Mouse (Mus musculus): ENCODE results near the gene Mamstr. TPM values are rescaled to one million over a fixed set of nuclear protein-coding genes. Genes with fewer than 3 reads are reported as not detected.

The Mamstr gene
- polyA plus RNA-seq (2014; fragmentation: Nextera tagmentation; extraction: Ambion mirVana) = 2.9 and 5.6 TPM in 2 replicates

- 21% methylated on average over 19 of the region's 19 CpGs for WGBS
- Histone ChIP-seq H3K4me3 (ENCODE audit: low read depth, low read length) (no peak within 1 kb of the TSS), H3K4me2 (ENCODE audit: low read depth) (no peak within 1 kb of the TSS), H3K4me1 (ENCODE audit: control insufficient read depth, insufficient read depth, low read length) (peaks cover 14% of the 10 kb centered on the region), H3K9ac (ENCODE audit: low read length) (no peak within 1 kb of the TSS), H3K36me3 (ENCODE audit: control insufficient read depth, insufficient read depth, low read length) (peaks cover 2% of the 10 kb centered on the region; the same call in 1 of the 2 replicates), H3K27me3 (ENCODE audit: control insufficient read depth, insufficient read depth, low read length) (no peaks in the 10 kb centered on the region), H3K27ac (ENCODE audit: low read depth, low read length) (0 out of 2 replicates have a peak within 1 kb of the TSS, but pooled peaks have one; percentile 17), H3K9me3 (ENCODE audit: control insufficient read depth, low read length) (no peaks in the 10 kb centered on the region)
- ATAC-seq (ENCODE audit: insufficient read depth, low FRiP score, low TSS enrichment) = no peak
- peak; percentile 40 for DNase-seq (ENCODE audit: low spot score)
Observed at GRCm38 (mm10) chr7:45639561-45640027, at the start of gene Mamstr. Mamstr (plus strand) TSS chr7:45639977.

- WGBS = 70% methylated on average over 3 of the region's 3 CpGs
- Histone ChIP-seq H3K27me3 (ENCODE audit: control insufficient read depth, insufficient read depth, low read length) (no peaks in the 10 kb centered on the region), H3K27ac (ENCODE audit: low read depth, low read length) (no peak overlapping the region), H3K4me2 (ENCODE audit: low read depth) (no peak overlapping the region), H3K4me1 (ENCODE audit: control insufficient read depth, insufficient read depth, low read length) (no peaks in the 10 kb centered on the region), H3K36me3 (ENCODE audit: control insufficient read depth, insufficient read depth, low read length) (no peaks in the 10 kb centered on the region), H3K9me3 (ENCODE audit: control insufficient read depth, low read length) (no peaks in the 10 kb centered on the region), H3K4me3 (ENCODE audit: low read depth, low read length) (no peak overlapping the region), H3K9ac (ENCODE audit: low read length) (no peak overlapping the region)
- no peak for ATAC-seq (ENCODE audit: insufficient read depth, low FRiP score, low TSS enrichment)
- no peak for DNase-seq (ENCODE audit: low spot score)
Observed at GRCm38 (mm10) chr7:45590874-45591273, 48.9 kb upstream of the Mamstr start.

GRCm38 (mm10) chr7:45591880-45592279 lies 47.9 kb upstream of the Mamstr start:
- no peak overlapping the region for H3K27ac ChIP-seq (ENCODE audit: low read depth, low read length)
- WGBS = 80% methylated on average over 7 of the region's 7 CpGs
- no peak for DNase-seq (ENCODE audit: low spot score)
- no peak overlapping the region for H3K4me2 ChIP-seq (ENCODE audit: low read depth)
- H3K27me3 ChIP-seq (ENCODE audit: control insufficient read depth, insufficient read depth, low read length) = no peaks in the 10 kb centered on the region
- H3K4me3 ChIP-seq (ENCODE audit: low read depth, low read length) = no peak overlapping the region
- H3K9me3 ChIP-seq (ENCODE audit: control insufficient read depth, low read length) = no peaks in the 10 kb centered on the region
- ATAC-seq (ENCODE audit: insufficient read depth, low FRiP score, low TSS enrichment) = no peak
- no peaks in the 10 kb centered on the region for H3K36me3 ChIP-seq (ENCODE audit: control insufficient read depth, insufficient read depth, low read length)
- no peaks in the 10 kb centered on the region for H3K4me1 ChIP-seq (ENCODE audit: control insufficient read depth, insufficient read depth, low read length)
- H3K9ac ChIP-seq (ENCODE audit: low read length) = no peak overlapping the region

GRCm38 (mm10) chr7:45593118-45593815 lies 46.5 kb upstream of the Mamstr start:
- ATAC-seq (ENCODE audit: insufficient read depth, low FRiP score, low TSS enrichment) (no peak), DNase-seq (ENCODE audit: low spot score) (peak; percentile 71)
- H3K4me2 ChIP-seq (ENCODE audit: low read depth) = no peak overlapping the region
- H3K27me3 ChIP-seq (ENCODE audit: control insufficient read depth, insufficient read depth, low read length) = no peaks in the 10 kb centered on the region
- no peak overlapping the region for H3K4me3 ChIP-seq (ENCODE audit: low read depth, low read length)
- H3K36me3 ChIP-seq (ENCODE audit: control insufficient read depth, insufficient read depth, low read length) = no peaks in the 10 kb centered on the region
- H3K4me1 ChIP-seq (ENCODE audit: control insufficient read depth, insufficient read depth, low read length) = no peaks in the 10 kb centered on the region
- 27% methylated on average over 10 of the region's 10 CpGs for WGBS
- no peak overlapping the region for H3K9ac ChIP-seq (ENCODE audit: low read length)
- H3K27ac ChIP-seq (ENCODE audit: low read depth, low read length) = no peak overlapping the region
- H3K9me3 ChIP-seq (ENCODE audit: control insufficient read depth, low read length) = no peaks in the 10 kb centered on the region

- Histone ChIP-seq H3K36me3 (ENCODE audit: control insufficient read depth, insufficient read depth, low read length) (no peaks in the 10 kb centered on the region), H3K9me3 (ENCODE audit: control insufficient read depth, low read length) (no peaks in the 10 kb centered on the region), H3K27me3 (ENCODE audit: control insufficient read depth, insufficient read depth, low read length) (no peaks in the 10 kb centered on the region), H3K4me2 (ENCODE audit: low read depth) (no peak overlapping the region), H3K27ac (ENCODE audit: low read depth, low read length) (no peak overlapping the region), H3K4me3 (ENCODE audit: low read depth, low read length) (no peak overlapping the region), H3K4me1 (ENCODE audit: control insufficient read depth, insufficient read depth, low read length) (no peaks in the 10 kb centered on the region), H3K9ac (ENCODE audit: low read length) (no peak overlapping the region)
- 94% methylated on average over 4 of the region's 4 CpGs for WGBS
- DNase-seq (ENCODE audit: low spot score) (no peak), ATAC-seq (ENCODE audit: insufficient read depth, low FRiP score, low TSS enrichment) (no peak)
Observed at GRCm38 (mm10) chr7:45595176-45595575, 44.6 kb upstream of the Mamstr start.

- Histone ChIP-seq H3K4me3 (ENCODE audit: low read depth, low read length) (no peak overlapping the region), H3K27ac (ENCODE audit: low read depth, low read length) (no peak overlapping the region), H3K36me3 (ENCODE audit: control insufficient read depth, insufficient read depth, low read length) (no peaks in the 10 kb centered on the region), H3K27me3 (ENCODE audit: control insufficient read depth, insufficient read depth, low read length) (no peaks in the 10 kb centered on the region), H3K9me3 (ENCODE audit: control insufficient read depth, low read length) (no peaks in the 10 kb centered on the region), H3K4me2 (ENCODE audit: low read depth) (no peak overlapping the region), H3K4me1 (ENCODE audit: control insufficient read depth, insufficient read depth, low read length) (no peaks in the 10 kb centered on the region), H3K9ac (ENCODE audit: low read length) (no peak overlapping the region)
- no peak for ATAC-seq (ENCODE audit: insufficient read depth, low FRiP score, low TSS enrichment)
- 88% methylated on average over 1 of the region's 1 CpGs for WGBS
- no peak for DNase-seq (ENCODE audit: low spot score)
Observed at GRCm38 (mm10) chr7:45596107-45596506, 43.7 kb upstream of the Mamstr start.

GRCm38 (mm10) chr7:45597013-45597412 lies 42.8 kb upstream of the Mamstr start:
- Histone ChIP-seq H3K9ac (ENCODE audit: low read length) (no peak overlapping the region), H3K4me3 (ENCODE audit: low read depth, low read length) (no peak overlapping the region), H3K9me3 (ENCODE audit: control insufficient read depth, low read length) (no peaks in the 10 kb centered on the region), H3K4me1 (ENCODE audit: control insufficient read depth, insufficient read depth, low read length) (no peaks in the 10 kb centered on the region), H3K27ac (ENCODE audit: low read depth, low read length) (no peak overlapping the region), H3K4me2 (ENCODE audit: low read depth) (no peak overlapping the region), H3K27me3 (ENCODE audit: control insufficient read depth, insufficient read depth, low read length) (no peaks in the 10 kb centered on the region), H3K36me3 (ENCODE audit: control insufficient read depth, insufficient read depth, low read length) (no peaks in the 10 kb centered on the region)
- no peak for ATAC-seq (ENCODE audit: insufficient read depth, low FRiP score, low TSS enrichment)
- no peak for DNase-seq (ENCODE audit: low spot score)
- WGBS = 87% methylated on average over 5 of the region's 5 CpGs

GRCm38 (mm10) chr7:45597527-45597926 lies 42.2 kb upstream of the Mamstr start:
- 90% methylated on average over 6 of the region's 6 CpGs for WGBS
- no peak for ATAC-seq (ENCODE audit: insufficient read depth, low FRiP score, low TSS enrichment)
- H3K27ac ChIP-seq (ENCODE audit: low read depth, low read length) = no peak overlapping the region
- H3K4me2 ChIP-seq (ENCODE audit: low read depth) = no peak overlapping the region
- no peaks in the 10 kb centered on the region for H3K9me3 ChIP-seq (ENCODE audit: control insufficient read depth, low read length)
- no peak for DNase-seq (ENCODE audit: low spot score)
- H3K4me3 ChIP-seq (ENCODE audit: low read depth, low read length) = no peak overlapping the region
- H3K36me3 ChIP-seq (ENCODE audit: control insufficient read depth, insufficient read depth, low read length) = no peaks in the 10 kb centered on the region
- H3K27me3 ChIP-seq (ENCODE audit: control insufficient read depth, insufficient read depth, low read length) = no peaks in the 10 kb centered on the region
- no peaks in the 10 kb centered on the region for H3K4me1 ChIP-seq (ENCODE audit: control insufficient read depth, insufficient read depth, low read length)
- H3K9ac ChIP-seq (ENCODE audit: low read length) = no peak overlapping the region

All from neural tube, embryonic 11.5 days (tissue).